Mouse (Mus musculus): Measurements from ENCODE around the gene Lrmp.

DNA sequence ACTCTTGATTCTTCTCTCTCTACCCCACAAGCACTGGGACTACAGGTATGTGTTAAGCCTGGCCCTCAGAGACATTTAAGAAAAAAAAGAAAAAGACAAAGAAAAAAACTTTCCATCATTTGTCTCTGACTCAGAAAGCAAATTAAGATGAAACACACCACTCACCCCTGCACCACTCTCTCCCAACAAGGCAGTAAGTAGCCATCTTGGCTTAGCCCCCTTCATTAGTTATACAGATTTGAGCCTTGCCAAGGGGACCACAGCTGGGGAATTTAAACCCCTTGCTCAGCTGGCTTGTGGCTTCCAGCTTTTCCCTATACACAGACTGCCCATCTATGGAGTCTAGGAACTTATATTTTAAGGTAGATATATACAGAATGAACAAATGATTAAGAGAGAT lies 41.0 kb upstream of the Lrmp start:
- TF ChIP-seq POLR2A (IDR thresholded peaks at IDR 0.05; ENCODE audit: borderline replicate concordance, extremely low read depth, low read depth, low read length) (no peak), CTCF (IDR thresholded peaks at IDR 0.05; ENCODE audit: insufficient read depth, low read length) (no peak)

Data from lung, adult 2 months (tissue).